Mouse (Mus musculus) megakaryocyte-erythroid progenitor cell, adult 5 weeks (primary cell): ENCODE measurements around the gene Pf4. TPM values are rescaled to one million over a fixed set of nuclear protein-coding genes. Genes with fewer than 3 reads are reported as not detected.

ENCODE experiments used
- polyA plus RNA-seq: library from polyadenylated mRNA; stranded (reverse); fragments of >175 nt; gene quantifications from 2 replicates; pipeline ENCODE4 v1.2.3, GENCODE M21; 2012

Gene Pf4
- 6.2 and 13.8 TPM in 2 replicates for polyA plus RNA-seq

DNA sequence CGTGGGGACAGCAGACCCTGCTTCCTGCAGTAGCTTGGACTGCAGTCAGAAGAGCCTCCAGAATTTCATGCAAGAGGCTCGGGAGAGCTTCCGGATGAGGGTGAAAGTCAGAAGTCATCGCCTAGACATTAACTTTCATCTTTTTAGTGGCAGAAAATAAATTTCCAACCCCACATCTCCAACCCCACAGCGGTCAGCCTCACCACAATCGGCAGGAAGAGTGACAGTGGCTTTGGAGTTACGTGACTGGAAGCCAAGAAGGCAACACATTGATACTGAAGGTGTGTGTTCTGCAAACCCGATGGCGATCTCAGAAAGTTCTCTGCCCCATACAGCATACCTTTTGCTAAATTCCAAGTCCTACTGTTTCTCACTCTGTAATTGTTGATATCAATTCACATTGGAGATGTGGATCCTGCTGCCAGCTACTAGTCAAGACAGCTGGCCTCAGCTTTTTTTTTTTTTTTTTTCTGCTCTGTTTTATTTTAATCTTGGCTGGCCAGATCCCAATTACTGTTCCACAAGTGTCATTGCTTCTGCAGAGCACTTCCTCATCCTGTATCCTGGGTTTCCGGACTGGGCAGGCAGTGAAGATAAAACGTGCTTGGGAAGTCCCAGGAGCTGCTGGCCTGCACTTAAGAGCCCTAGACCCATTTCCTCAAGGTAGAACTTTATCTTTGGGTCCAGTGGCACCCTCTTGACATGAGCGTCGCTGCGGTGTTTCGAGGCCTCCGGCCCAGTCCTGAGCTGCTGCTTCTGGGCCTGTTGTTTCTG lies at the start of gene Pf4:
Pf4 (plus strand) TSS at position 556 of the 774 bp plus-strand sequence.

DNA sequence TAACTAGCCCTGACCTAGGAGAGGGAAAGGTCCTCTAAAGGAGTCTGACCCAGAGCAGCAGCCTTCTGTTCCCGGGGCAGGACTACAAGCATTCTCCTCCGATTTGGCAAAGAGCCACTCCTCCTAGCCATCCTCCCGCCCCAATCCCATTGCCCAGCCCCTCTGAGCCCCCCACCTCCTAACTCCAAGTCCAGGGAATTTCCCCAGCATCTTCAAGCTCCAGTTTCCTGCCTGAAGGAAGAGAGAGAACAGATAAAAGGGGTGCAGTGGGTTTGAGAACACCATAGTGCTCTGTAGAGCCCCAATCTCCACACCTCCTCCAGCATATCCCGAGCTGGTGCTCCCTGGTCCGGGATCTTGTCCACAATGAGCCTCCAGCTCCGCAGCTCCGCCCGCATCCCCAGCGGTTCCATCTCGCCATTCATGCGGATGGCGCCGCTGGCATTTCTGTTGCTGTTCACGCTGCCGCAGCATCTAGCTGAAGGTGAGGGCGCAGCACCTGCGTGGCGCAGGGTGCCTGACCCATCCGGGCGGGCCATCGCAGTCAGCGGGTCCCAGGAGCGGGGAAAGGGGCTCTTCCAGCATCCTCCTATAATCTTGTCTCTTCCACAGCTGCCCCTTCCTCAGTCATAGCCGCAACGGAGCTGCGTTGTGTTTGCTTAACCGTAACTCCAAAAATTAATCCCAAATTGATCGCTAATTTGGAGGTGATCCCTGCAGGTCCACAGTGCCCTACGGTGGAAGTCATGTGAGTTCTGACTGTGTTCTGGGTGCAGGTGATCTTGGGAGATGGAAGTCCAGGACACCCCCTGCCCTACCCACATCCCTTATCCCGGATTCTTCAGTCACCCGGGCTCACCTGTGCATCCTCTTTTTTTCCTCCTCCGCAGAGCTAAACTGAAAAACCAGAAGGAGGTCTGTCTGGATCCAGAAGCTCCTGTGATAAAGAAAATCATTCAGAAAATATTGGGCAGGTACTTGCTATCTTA lies 12.9 kb upstream of the Pf4 start, which contains the start of gene Cxcl5:
Cxcl5 (plus strand) TSS at position 284 of the 989 bp plus-strand sequence.

GRCm38 (mm10) chr5:90768218-90768617 lies 4.0 kb upstream of the Pf4 start, which contains the start of gene Ppbp:
Gene Ppbp (plus strand): TSS chr5:90768518.

DNA sequence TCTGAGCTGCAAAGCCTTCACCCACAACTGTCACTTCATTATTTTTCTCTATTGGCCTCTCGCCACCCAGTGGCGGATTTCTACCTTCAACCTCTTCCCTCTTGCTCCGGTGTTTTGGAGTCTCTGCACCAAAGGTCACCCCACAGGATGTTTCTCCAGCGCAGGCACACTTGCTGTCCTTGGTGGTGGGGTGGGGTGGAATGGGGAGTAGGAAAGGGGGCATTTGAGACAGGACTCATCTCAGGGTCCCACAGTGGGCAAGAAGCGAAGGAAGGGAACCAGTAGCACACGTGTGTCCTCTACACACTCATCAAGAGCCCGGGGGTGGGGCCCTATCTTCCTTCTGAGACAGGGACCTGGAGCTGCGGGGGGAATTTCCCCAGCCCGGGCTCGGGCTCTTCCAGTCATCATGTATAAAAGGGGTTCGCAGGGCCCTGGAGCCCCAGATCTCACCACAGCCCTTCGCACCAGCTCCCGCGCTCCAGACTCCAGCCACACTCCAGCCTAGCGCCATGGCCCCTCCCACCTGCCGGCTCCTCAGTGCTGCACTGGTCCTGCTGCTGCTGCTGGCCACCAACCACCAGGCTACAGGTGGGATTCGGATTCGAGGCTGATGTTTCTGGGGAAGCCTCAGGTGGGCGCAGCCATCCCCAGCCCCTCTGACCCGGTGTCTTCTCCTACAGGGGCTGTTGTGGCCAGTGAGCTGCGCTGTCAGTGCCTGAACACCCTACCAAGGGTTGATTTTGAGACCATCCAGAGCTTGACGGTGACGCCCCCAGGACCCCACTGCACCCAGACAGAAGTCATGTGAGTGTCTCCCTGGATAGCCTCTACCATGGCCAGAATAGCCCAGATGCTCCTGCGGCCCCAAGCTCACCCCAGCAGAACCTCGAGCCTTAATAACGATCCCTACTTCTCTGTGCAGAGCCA lies 13.7 kb downstream of the Pf4 start, which contains the start of gene Cxcl3:
Cxcl3 (plus strand) TSS at position 445 of the 930 bp plus-strand sequence.

DNA sequence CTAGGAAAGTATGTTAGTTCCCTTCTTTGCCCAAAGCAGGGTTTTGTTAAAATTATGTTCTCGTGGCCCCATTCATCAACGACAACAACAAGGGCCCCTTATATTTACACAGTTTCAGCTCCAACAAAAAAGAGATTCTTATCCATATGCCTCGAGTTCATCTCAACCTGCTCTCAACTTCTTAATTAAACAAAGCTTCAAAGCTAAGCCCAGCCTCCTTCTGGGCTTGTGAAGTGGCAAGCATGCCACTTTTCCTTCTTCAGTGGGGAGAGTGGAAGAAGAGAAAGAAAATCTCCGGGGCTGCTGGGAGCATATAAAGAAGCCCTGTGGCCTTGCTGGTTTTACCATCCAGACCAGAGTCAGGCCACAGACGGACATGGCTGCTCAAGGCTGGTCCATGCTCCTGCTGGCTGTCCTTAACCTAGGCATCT lies 22.0 kb downstream of the Pf4 start, which contains the start of gene Cxcl15:
Cxcl15 (plus strand) TSS at position 340 of the 431 bp plus-strand sequence.

Other genes starting within 250 kb of the Pf4 start
- gene 5830473C10Rik, start 211.3 kb upstream of the Pf4 start, polyA plus RNA-seq = not detected in 2 replicates
- gene Rassf6, start 131.8 kb upstream of the Pf4 start, polyA plus RNA-seq = 0.09 TPM in 1 of 2 replicates, not detected in the other
- gene Cxcl5, start 13.1 kb upstream of the Pf4 start, polyA plus RNA-seq = not detected in 2 replicates
- 0.07 and 0.12 TPM in 2 replicates for gene Ppbp, start 3.9 kb upstream of the Pf4 start, polyA plus RNA-seq
- gene Cxcl3, start 13.7 kb downstream of the Pf4 start, polyA plus RNA-seq = 1.8 and 3.7 TPM in 2 replicates
- not detected in 2 replicates for gene Cxcl15, start 22.1 kb downstream of the Pf4 start, polyA plus RNA-seq
- gene Cxcl1, start 118.8 kb downstream of the Pf4 start, polyA plus RNA-seq = 0.39 and 1.7 TPM in 2 replicates
- 175 and 222 TPM in 2 replicates for gene Cxcl2, start 131.4 kb downstream of the Pf4 start, polyA plus RNA-seq
- gene Mthfd2l, start 158.7 kb downstream of the Pf4 start, polyA plus RNA-seq = 8.3 and 12.7 TPM in 2 replicates